Mouse (Mus musculus): Measurements from ENCODE around the gene Ccr9.
"Not testable (repeated sequence)": the region's sequence is repeated elsewhere in the genome, so short reads cannot be mapped to it uniquely, and the experiment has no call there.

Gene Ccr9

GRCm38 (mm10) chr9:123678327-123679105 is at the start of gene Ccr9, which contains the start of gene Slc6a20a:
Gene Ccr9, plus strand, starts transcription at chr9:123678439.
Gene Slc6a20a, minus strand, starts transcription at chr9:123678885.
- peak; percentile 61 to 74 for DNase-seq

GRCm38 (mm10) chr9:123631666-123632065 is 46.6 kb upstream of the Ccr9 start:
- DNase-seq: no peak

- peak in 1 of 2 experiments; percentile 33 for DNase-seq
These were observed 46.0 kb upstream of the Ccr9 start, which contains the start of gene Slc6a20b for GRCm38 (mm10) chr9:123632281-123632680. Gene Slc6a20b, minus strand, starts transcription at chr9:123632565.

- no peak for DNase-seq
These were observed 45.2 kb upstream of the Ccr9 start for GRCm38 (mm10) chr9:123632993-123633392.

- DNase-seq: no peak
These were observed 41.5 kb upstream of the Ccr9 start for GRCm38 (mm10) chr9:123636771-123637170.

- DNase-seq: no peak
These were observed 40.0 kb upstream of the Ccr9 start for GRCm38 (mm10) chr9:123638231-123638630.

GRCm38 (mm10) chr9:123638668-123639089 is 39.6 kb upstream of the Ccr9 start:
- DNase-seq: peak; percentile 37 to 59

- DNase-seq: no peak
These were observed 38.1 kb upstream of the Ccr9 start for GRCm38 (mm10) chr9:123640106-123640505.

- DNase-seq: no peak
These were observed 28.3 kb upstream of the Ccr9 start for GRCm38 (mm10) chr9:123649785-123650511.

- DNase-seq: peak in 1 of 2 experiments; percentile 13
These were observed 26.9 kb upstream of the Ccr9 start for GRCm38 (mm10) chr9:123651369-123651768.

- DNase-seq: no peak
These were observed 20.8 kb upstream of the Ccr9 start for GRCm38 (mm10) chr9:123657457-123657856.

GRCm38 (mm10) chr9:123658981-123659380 is 19.3 kb upstream of the Ccr9 start:
- DNase-seq: no peak

GRCm38 (mm10) chr9:123659986-123660676 is 18.1 kb upstream of the Ccr9 start:
- not testable (repeated sequence) for DNase-seq

GRCm38 (mm10) chr9:123665645-123666044 is 12.6 kb upstream of the Ccr9 start:
- peak; percentile 73 to 75 for DNase-seq

- no peak for DNase-seq
These were observed 959 bp downstream of the Ccr9 start for GRCm38 (mm10) chr9:123679198-123679597.

GRCm38 (mm10) chr9:123683704-123684103 is 5.5 kb downstream of the Ccr9 start:
- DNase-seq: peak in 1 of 2 experiments; percentile 4

GRCm38 (mm10) chr9:123686206-123686605 is 8.0 kb downstream of the Ccr9 start:
- DNase-seq: no peak

- no peak for DNase-seq
These were observed 10.0 kb downstream of the Ccr9 start for GRCm38 (mm10) chr9:123688227-123688626.

- DNase-seq: no peak
These were observed 17.5 kb downstream of the Ccr9 start for GRCm38 (mm10) chr9:123695634-123696302.

GRCm38 (mm10) chr9:123701822-123702221 is 23.6 kb downstream of the Ccr9 start:
- DNase-seq: no peak

GRCm38 (mm10) chr9:123709226-123709625 is 31.0 kb downstream of the Ccr9 start:
- no peak for DNase-seq

- DNase-seq: no peak
These were observed 34.9 kb downstream of the Ccr9 start for GRCm38 (mm10) chr9:123713111-123713510.

- DNase-seq: peak in 1 of 2 experiments; percentile 5
These were observed 38.1 kb downstream of the Ccr9 start for GRCm38 (mm10) chr9:123716301-123716700.

Data from kidney, postnatal 4 days (tissue).